Mouse (Mus musculus) right cerebral cortex, postnatal 14 days (tissue): ENCODE results near the gene Hcar2.

ENCODE experiments used
- DNase-seq: peaks from one replicate; pipeline ENCODE4 v3.0.0; 2022

The Hcar2 gene

DNA sequence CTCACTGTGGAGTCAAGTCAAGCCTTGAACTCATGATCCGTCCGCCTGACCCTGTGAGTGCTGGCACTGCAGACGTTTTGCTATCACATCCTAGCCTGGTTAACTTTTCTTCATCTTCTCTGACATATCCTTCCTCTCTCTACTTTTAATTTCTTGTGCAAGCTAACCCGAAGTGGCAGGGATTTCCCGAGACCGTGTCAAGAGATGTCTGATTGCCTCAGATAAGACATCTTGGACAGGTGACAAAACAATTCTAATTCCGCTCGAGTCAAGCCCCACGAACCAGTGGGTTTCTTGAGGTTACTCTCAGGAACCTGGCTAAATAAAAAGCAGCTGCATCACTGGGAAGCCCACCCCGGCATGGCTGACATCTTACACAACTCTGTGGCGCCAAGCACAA, 6.5 kb downstream of the Hcar2 start:
- no peak for DNase-seq

GRCm38 (mm10) chr5:123854511-123854910, 10.8 kb downstream of the Hcar2 start:
- DNase-seq, result no peak

- no peak for DNase-seq
Measured at GRCm38 (mm10) chr5:123853877-123854504, 11.3 kb downstream of the Hcar2 start.

GRCm38 (mm10) chr5:123851398-123851797, 13.9 kb downstream of the Hcar2 start:
- DNase-seq, result no peak

- no peak for DNase-seq
Measured at GRCm38 (mm10) chr5:123844316-123844715, 21.0 kb downstream of the Hcar2 start.

DNA sequence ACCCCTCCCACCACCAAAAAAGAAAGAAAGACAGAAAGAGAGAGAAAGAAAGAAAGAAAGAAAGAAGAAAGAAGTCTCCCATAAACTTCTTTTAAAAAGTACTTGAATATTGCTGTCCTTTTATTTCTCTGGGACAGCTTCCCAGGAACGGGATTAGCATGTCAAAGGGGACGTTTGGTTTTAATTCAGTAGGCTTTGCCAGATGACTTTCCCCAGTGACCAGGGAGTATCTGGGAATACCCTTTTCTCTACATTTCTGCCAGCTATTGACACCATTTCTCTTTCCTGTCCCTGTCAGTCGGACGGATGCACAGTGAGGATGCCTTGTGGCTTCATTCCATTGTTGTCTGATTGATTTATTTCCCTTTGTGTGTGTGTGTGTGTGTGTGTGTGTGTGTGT, 21.5 kb downstream of the Hcar2 start:
- no peak for DNase-seq

DNA sequence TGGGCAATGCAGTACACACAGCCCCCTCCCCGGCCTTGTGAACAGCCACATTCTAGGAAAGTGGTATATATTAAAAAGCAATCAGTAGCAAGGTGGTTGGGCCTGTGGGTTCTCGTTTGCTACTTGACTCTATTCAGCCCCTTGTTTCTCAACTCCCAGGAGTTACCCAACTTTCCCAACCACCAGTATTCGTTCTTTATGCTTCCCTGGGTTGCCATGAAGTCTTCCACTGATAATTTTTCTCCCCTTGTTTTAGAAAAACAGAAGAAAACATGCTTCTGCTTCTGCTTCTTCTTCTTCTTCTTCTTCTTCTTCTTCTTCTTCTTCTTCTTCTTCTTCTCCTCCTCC, 22.4 kb downstream of the Hcar2 start:
- DNase-seq, result no peak

DNA sequence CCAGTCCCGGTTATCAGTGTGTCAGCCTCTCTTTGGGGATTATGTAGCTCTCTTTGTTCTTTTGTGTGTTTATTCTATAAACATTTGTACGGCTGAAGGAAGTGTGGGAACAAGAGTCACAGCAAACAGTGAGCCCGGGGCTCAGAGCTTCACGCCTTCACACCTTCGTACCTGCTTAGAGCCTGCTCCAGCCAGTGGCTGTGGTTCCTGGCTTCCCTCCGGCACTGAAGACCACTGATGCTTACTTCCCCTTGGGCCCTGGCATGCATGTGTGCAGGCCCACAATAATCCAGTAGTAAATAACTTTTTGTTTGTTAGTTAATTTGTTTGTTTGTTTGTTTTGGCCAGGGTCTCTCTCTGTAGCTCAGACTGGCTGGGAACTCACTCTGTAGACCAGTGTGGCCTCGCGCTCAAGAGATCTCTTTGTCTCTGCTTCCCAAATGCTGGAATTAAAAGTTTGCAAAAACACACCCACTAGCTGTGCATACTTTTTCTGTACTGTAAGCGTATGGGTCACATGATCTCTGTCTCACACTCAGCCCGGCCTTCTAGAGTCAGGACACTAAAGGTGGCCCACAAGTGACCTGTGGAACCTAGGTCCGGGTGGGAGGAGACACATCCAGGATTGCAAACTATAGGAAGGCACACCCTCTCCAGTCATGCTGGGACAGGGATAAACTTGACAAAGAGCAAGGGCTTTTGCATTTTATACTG, 22.9 kb downstream of the Hcar2 start:
- DNase-seq, result no peak

DNA sequence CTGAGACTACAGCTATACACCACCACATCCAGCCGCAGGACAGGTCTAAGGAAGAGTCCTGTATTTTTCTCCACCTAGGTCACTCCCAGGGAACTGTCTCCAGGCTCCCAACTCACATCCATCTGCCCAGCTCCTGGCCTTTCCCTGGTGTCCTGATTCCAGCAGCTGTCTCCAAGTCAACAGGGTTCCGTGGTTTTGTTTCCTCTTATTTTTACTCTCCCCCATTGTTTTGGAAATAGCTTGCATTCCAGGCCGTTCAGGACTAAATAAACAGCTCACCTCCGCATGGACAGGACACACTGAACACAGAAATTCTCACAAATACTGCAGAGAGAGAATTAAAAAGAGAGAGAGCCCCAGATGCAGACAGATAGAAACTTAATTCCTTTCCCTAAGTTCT, 27.9 kb downstream of the Hcar2 start:
- DNase-seq, result no peak

GRCm38 (mm10) chr5:123834836-123835235, 30.5 kb downstream of the Hcar2 start:
- DNase-seq, result no peak

DNA sequence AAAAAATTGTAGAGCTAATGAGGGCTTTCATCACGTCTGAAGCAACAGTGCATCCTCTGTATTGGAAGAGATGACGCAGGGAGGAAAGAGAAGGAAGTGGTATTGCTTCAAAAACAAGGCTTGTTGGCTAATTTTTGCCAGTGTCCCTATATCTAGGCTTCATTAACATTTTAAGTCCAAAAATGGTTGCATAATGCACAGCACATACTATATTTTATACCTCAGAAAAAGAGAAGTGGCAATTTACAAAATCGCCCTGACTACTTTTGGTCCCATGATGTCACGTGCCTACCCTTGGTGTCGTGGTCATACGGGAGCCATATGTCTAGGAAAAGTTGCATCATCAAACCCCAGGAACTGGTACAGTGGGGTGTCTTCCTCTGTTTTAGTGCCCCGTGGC, 33.0 kb downstream of the Hcar2 start:
- no peak for DNase-seq

DNA sequence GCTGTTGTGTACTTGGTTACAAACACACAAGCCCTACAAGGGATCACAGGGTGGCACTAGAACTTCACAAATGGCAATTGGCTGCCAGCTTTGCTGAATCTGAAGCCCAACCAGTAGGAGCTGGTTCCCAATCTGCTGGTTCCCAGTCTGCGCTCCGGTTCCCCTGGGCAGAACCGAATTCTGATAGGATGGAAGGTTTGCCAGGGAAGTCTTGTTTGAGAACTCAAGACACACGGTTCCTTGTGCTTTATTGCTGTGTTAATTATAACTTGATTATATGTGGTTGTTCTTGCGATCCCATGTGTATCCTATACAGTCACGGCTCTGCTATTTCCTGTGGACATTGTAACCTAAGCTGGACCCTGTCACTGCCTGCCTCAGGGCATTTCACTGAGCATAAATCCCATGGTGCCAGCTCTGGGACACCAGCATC, 37.6 kb downstream of the Hcar2 start:
- DNase-seq, result peak; percentile 22

GRCm38 (mm10) chr5:123822706-123823105, 42.6 kb downstream of the Hcar2 start:
- no peak for DNase-seq

DNA sequence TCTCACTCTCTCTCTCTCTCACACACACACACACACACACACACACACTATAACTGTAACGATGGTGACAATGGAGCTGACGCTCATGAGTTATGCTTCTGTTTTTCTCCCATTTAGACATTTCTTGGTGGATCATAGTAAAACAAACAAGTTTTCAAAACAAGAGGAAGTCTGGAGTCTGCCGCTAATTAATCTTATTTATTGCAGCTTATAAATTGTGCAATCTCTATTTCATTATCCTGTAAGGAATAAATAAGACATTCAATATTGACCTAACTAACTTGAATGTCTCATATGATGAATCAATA, 44.1 kb downstream of the Hcar2 start:
- DNase-seq, result no peak

GRCm38 (mm10) chr5:123820501-123821263, 44.6 kb downstream of the Hcar2 start:
- no peak for DNase-seq

GRCm38 (mm10) chr5:123818941-123819577, 46.2 kb downstream of the Hcar2 start:
- peak; percentile 34 for DNase-seq

DNA sequence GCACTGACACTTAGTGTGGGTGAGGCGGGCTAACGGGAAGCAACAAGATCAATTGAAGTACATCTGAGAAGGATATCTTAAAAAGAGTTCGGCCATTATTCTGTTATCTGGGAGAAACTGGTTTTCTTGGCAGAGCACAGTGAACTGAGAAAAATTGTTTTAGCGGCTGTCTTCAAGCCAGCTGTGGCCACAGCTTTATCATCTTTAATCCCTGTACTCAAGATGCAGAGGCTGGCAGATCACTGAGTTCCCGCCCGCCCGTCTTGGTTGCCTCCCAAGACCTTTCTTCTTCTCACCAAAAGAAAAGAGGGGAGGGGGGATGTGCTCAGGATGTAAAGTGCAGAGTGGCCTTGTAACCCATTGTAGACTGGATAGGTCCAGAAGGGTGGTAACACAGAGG, 48.4 kb downstream of the Hcar2 start:
- no peak for DNase-seq
